Mouse (Mus musculus): ENCODE data around the gene Map1a. TPM values are rescaled to one million over a fixed set of nuclear protein-coding genes. Genes with fewer than 3 reads are reported as not detected.
A peak's percentile ranks its signal among the peaks of the same experiment; 100 is the strongest.

Gene Map1a
- polyA plus RNA-seq, 1 experiment: 254 TPM

DNA sequence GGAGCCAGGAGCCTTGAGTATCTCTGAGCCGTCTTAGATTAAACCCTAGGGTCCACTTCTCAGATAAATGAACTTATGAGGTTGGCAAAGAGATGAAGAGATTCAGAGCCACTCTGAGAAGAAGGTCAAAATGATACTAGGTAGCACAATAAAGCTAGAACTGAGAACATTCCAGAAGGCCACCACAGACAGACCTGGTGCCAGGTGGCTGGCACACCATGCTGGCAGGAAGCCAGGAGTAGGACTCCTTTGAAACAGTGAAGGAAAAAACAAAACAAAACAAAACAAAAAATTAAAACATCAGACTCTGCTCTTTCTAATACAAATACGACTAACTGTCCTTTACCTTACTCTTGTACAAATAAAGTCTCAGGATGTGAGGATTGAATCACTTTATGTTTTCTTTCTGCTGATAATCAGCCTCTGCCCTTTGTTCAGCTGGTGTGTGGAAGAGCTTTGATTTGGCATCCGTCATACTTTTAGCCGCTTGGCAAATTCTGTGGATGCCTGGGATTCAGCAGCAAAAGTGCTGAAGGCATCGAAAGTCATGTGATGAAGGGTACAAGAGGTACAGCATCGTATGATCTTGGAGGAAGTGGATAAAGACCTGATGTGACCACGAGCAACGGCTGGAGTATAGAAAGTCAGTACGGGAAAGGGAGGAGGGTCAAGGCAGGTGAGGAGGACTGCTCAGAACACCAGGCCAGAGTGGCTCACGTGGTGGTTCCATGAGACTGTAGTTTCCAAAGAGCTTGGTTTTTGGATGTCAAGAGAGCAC lies 34.5 kb downstream of the Map1a start:
- peak; percentile 79 to 87 for DNase-seq
- TF ChIP-seq CTCF (IDR thresholded peaks at IDR 0.05; ENCODE audit: borderline replicate concordance, insufficient read depth, low read depth, low read length): no peak
- TF ChIP-seq POLR2A (IDR thresholded peaks at IDR 0.05; ENCODE audit: borderline replicate concordance, insufficient read depth, low read length): no peak
- no peaks in the 10 kb centered on the region for H3K27me3 ChIP-seq (ENCODE audit: control insufficient read depth, insufficient read depth, low read length)
- 14% methylated on average over 10 of the region's 10 CpGs for WGBS
- H3K4me1 ChIP-seq (ENCODE audit: control insufficient read depth, insufficient read depth, low read length): peaks cover 31% of the 10 kb centered on the region
- no peak overlapping the region for H3K4me3 ChIP-seq (replicated peaks; ENCODE audit: insufficient read depth, low read depth, low read length)
- peak overlapping the region; percentile 95 for H3K27ac ChIP-seq (ENCODE audit: insufficient read depth, low read length)

DNA sequence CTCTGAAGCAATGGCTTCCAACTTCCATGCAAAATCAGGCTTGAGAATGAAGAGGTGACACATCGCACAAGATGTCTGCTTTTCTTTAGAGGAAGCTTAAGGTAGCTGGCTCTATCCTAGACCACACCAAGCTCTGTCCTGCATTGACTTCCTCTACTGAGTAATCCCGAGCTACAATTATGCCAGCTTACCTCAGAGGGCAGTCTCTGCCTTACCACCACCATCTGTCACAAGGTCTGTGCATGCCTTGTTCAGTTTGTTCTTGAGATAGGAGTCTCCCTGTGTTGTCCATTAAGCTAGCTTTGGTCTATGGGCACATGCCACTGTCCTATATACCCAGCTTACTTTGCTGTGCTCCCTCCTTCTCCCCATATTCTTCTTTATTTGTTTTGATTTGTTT lies 40.1 kb downstream of the Map1a start:
- Histone ChIP-seq H3K27ac (ENCODE audit: insufficient read depth, low read length) (peak overlapping the region; percentile 74), H3K4me1 (ENCODE audit: control insufficient read depth, insufficient read depth, low read length) (peaks cover 6% of the 10 kb centered on the region; the same call in 1 of the 2 replicates), H3K27me3 (ENCODE audit: control insufficient read depth, insufficient read depth, low read length) (no peaks in the 10 kb centered on the region), H3K4me3 (replicated peaks; ENCODE audit: insufficient read depth, low read depth, low read length) (no peak overlapping the region)
- TF ChIP-seq CTCF (IDR thresholded peaks at IDR 0.05; ENCODE audit: borderline replicate concordance, insufficient read depth, low read depth, low read length): no peak; the same call in 1 of the 2 replicates
- TF ChIP-seq POLR2A (IDR thresholded peaks at IDR 0.05; ENCODE audit: borderline replicate concordance, insufficient read depth, low read length): peak; percentile 25; the same call in 1 of the 2 replicates
- peak; percentile 67 to 90 for DNase-seq
- WGBS: 8% methylated on average over 2 of the region's 2 CpGs

DNA sequence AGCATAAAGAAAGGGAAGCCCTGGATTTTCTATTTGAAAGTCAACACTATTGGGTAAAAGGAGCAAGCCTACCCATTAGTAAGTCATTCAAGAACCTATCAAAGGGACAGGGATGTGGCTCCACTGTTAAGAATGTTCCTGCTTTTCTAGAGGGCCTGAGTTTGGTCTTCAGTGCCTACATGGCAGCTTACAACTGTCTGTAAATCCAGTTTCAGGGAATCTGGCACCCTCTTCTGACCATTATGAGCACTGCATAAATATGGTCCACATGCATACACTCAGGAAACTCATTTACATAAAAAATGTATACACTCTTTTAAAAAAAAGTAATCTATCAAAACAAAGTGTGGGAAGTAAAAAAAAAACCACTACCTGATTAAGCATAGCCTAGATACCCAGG lies 49.7 kb downstream of the Map1a start:
- H3K27me3 ChIP-seq (ENCODE audit: control insufficient read depth, insufficient read depth, low read length): no peaks in the 10 kb centered on the region
- no peak for TF ChIP-seq POLR2A (IDR thresholded peaks at IDR 0.05; ENCODE audit: borderline replicate concordance, insufficient read depth, low read length)
- TF ChIP-seq CTCF (IDR thresholded peaks at IDR 0.05; ENCODE audit: borderline replicate concordance, insufficient read depth, low read depth, low read length): peak; percentile 21; the same call in 1 of the 2 replicates
- no peak overlapping the region for H3K27ac ChIP-seq (ENCODE audit: insufficient read depth, low read length)
- no peak overlapping the region for H3K4me3 ChIP-seq (replicated peaks; ENCODE audit: insufficient read depth, low read depth, low read length)
- no peaks in the 10 kb centered on the region for H3K4me1 ChIP-seq (ENCODE audit: control insufficient read depth, insufficient read depth, low read length)
- DNase-seq: no peak

DNA sequence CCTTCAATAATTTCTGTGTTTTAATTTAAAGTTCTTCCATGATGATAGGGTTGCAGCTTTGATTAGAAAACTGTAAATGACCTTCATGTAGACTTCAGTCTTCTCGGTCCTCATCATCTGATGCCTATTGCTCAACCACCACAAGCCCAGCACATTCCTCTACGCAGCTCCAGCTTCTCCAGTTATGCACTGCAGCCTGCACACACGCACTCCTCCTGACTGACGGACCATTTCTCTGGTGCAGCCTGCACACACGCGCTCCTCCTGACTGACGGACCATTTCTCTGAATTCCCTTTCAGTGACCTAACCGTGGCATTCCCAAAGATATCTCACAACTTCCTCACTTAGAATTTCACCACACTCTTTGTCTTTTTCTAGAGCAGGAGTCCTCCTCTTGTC lies 63.8 kb downstream of the Map1a start:
- H3K27ac ChIP-seq (ENCODE audit: insufficient read depth, low read length): no peak overlapping the region
- 61% methylated on average over 8 of the region's 8 CpGs for WGBS
- no peaks in the 10 kb centered on the region for H3K27me3 ChIP-seq (ENCODE audit: control insufficient read depth, insufficient read depth, low read length)
- TF ChIP-seq POLR2A (IDR thresholded peaks at IDR 0.05; ENCODE audit: borderline replicate concordance, insufficient read depth, low read length) (no peak), CTCF (IDR thresholded peaks at IDR 0.05; ENCODE audit: borderline replicate concordance, insufficient read depth, low read depth, low read length) (no peak)
- H3K4me3 ChIP-seq (replicated peaks; ENCODE audit: insufficient read depth, low read depth, low read length): peak overlapping the region; percentile 16
- peaks cover 15% of the 10 kb centered on the region for H3K4me1 ChIP-seq (ENCODE audit: control insufficient read depth, insufficient read depth, low read length)
- no peak for DNase-seq

DNA sequence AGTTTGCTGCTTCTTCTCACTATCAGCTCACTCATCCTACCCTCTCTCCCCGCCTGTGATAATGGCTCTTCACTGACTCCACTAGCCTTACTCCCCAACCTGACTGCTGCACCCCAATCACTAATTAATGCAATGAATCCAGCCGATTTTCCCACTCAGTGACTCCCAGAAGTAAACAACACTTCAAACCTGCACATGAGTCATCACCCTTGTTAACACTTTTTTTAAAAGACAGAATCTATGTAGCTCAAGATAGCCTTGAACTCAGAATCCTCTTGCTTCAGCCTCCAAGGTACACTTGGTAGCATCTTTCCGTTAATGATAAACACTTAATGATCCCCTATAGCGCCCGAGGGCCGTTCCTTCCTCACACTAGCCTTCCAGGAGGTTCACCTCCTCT lies 65.0 kb downstream of the Map1a start:
- peak overlapping the region; percentile 69 for H3K27ac ChIP-seq (ENCODE audit: insufficient read depth, low read length)
- WGBS: 3% methylated on average over 6 of the region's 6 CpGs
- peak overlapping the region; percentile 94 for H3K4me3 ChIP-seq (replicated peaks; ENCODE audit: insufficient read depth, low read depth, low read length)
- H3K4me1 ChIP-seq (ENCODE audit: control insufficient read depth, insufficient read depth, low read length): peaks cover 15% of the 10 kb centered on the region
- DNase-seq: peak in 1 of 2 experiments; percentile 23
- no peak for TF ChIP-seq CTCF (IDR thresholded peaks at IDR 0.05; ENCODE audit: borderline replicate concordance, insufficient read depth, low read depth, low read length)
- no peak for TF ChIP-seq POLR2A (IDR thresholded peaks at IDR 0.05; ENCODE audit: borderline replicate concordance, insufficient read depth, low read length)
- no peaks in the 10 kb centered on the region for H3K27me3 ChIP-seq (ENCODE audit: control insufficient read depth, insufficient read depth, low read length)

DNA sequence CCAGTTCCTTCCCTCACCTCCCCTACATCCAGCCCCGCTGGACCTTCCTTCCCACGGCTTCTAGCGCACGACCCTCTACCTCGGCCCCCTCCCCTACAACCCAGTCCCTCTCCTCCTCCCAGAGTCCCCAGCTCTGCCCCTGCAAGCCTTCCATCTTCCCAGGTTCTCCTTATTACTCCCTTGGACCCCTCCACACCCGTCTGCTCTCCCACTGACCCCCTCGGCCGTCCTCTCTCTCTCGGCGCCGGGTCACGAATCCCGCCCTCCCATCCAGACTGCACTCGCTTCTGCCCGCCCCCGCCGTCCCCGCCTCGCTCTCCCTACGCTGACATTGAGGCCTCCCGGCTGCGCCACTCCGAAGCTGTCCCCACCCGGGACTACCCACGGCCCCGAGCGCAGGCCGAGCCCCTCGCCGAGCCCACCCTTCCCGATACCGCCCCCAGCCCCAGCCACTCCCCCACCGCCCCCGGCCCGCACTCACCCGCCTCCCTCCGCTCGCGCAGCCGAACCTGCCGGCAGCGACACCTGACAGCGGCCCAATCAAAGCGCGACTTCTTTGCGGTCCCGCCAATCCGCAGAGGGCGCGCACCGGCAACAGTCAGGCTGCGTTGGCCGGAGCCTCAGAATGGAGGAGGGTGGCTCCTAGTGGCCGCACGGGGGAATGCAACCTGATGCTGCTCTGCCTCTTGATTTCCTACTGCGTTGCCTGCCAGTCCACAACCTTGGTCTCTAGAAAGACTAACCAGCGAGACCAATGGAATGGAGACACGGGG lies 65.6 kb downstream of the Map1a start, which contains the start of gene Ppip5k1:
Gene Ppip5k1, minus strand, starts transcription at position 577 of the 773 bp plus-strand sequence.
- peak within 1 kb of the TSS; percentile 94 for H3K4me3 ChIP-seq (replicated peaks; ENCODE audit: insufficient read depth, low read depth, low read length)
- H3K4me1 ChIP-seq (ENCODE audit: control insufficient read depth, insufficient read depth, low read length): peaks cover 15% of the 10 kb centered on the region
- WGBS: 2% methylated on average over 58 of the region's 58 CpGs
- H3K27me3 ChIP-seq (ENCODE audit: control insufficient read depth, insufficient read depth, low read length): no peaks in the 10 kb centered on the region
- TF ChIP-seq POLR2A (IDR thresholded peaks at IDR 0.05; ENCODE audit: borderline replicate concordance, insufficient read depth, low read length): peak; percentile 43; the same call in 1 of the 2 replicates
- TF ChIP-seq CTCF (IDR thresholded peaks at IDR 0.05; ENCODE audit: borderline replicate concordance, insufficient read depth, low read depth, low read length): peak; percentile 90
- H3K27ac ChIP-seq (ENCODE audit: insufficient read depth, low read length): peak within 1 kb of the TSS; percentile 69
- peak; percentile 98 to 99 for DNase-seq

DNA sequence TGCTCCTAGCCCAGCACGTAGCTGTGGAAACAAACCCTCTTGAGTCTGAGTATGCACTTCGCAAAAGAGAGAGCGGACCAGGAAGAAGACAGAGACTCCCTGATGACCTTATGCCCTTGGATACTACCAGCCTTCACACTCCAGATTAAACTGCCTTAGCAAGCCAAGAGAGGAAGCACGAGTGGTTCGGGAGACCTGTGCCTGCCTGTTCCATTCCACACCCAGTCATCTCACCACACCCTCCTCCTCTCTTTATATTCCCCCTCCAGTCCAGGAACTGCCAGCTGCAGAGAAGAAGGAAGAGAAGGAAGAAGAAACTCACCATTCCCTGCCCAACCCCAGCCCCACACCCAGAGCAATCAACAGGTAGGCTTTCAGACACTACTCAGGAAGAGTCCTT lies 68.1 kb downstream of the Map1a start, which contains the start of gene Ckmt1:
Gene Ckmt1, plus strand, starts transcription at position 221 of the 400 bp plus-strand sequence.
- Histone ChIP-seq H3K4me1 (ENCODE audit: control insufficient read depth, insufficient read depth, low read length) (peaks cover 24% of the 10 kb centered on the region), H3K27me3 (ENCODE audit: control insufficient read depth, insufficient read depth, low read length) (no peaks in the 10 kb centered on the region), H3K27ac (ENCODE audit: insufficient read depth, low read length) (peak within 1 kb of the TSS; percentile 81), H3K4me3 (replicated peaks; ENCODE audit: insufficient read depth, low read depth, low read length) (peak within 1 kb of the TSS; percentile 74)
- 71% methylated on average over 5 of the region's 5 CpGs for WGBS
- TF ChIP-seq CTCF (IDR thresholded peaks at IDR 0.05; ENCODE audit: borderline replicate concordance, insufficient read depth, low read depth, low read length): no peak
- TF ChIP-seq POLR2A (IDR thresholded peaks at IDR 0.05; ENCODE audit: borderline replicate concordance, insufficient read depth, low read length): no peak
- peak in 1 of 2 experiments; percentile 13 for DNase-seq
